Mouse (Mus musculus) embryonic facial prominence, embryonic 13.5 days (tissue): ENCODE results near the gene Trabd2b. TPM values are rescaled to one million over a fixed set of nuclear protein-coding genes. Genes with fewer than 3 reads are reported as not detected.

Experiments
- ATAC-seq: fragments of 200-750 bp; cut with Nextera tagmentation; 2 replicates; pipeline ENCODE4 v1.8.0; 2017; ENCODE audit warnings: low read depth; ENCODE audit not compliant: insufficient number of reproducible peaks, insufficient read depth, low FRiP score, low TSS enrichment
- H3K27ac ChIP-seq: fragments of 300-500 bp; sonication (generic); 2 replicates; pipeline ENCODE4 v1.5.1; 2015; ENCODE audit warnings: moderate library complexity, mild to moderate bottlenecking, inconsistent platforms
- H3K27me3 ChIP-seq: fragments of 300-500 bp; sonication (generic); 2 replicates; pipeline ENCODE4 v1.6.1; 2015; ENCODE audit warnings: mild to moderate bottlenecking, inconsistent platforms
- H3K36me3 ChIP-seq: fragments of 300-500 bp; sonication (generic); 2 replicates; pipeline ENCODE4 v1.6.1; 2015; ENCODE audit warnings: mild to moderate bottlenecking, inconsistent platforms
- H3K4me1 ChIP-seq: fragments of 300-500 bp; sonication (generic); 2 replicates; pipeline ENCODE4 v1.6.1; 2015; ENCODE audit warnings: inconsistent platforms
- H3K4me2 ChIP-seq: fragments of 300-500 bp; sonication (generic); 2 replicates; pipeline ENCODE4 v1.6.1; 2015; ENCODE audit warnings: moderate library complexity, mild to moderate bottlenecking, inconsistent platforms
- H3K4me3 ChIP-seq: fragments of 300-500 bp; sonication (generic); 2 replicates; pipeline ENCODE4 v1.5.1; 2015; ENCODE audit warnings: mild to moderate bottlenecking, inconsistent platforms
- H3K9ac ChIP-seq: fragments of 300-500 bp; sonication (generic); 2 replicates; pipeline ENCODE4 v1.6.1; 2015; ENCODE audit warnings: mild to moderate bottlenecking, inconsistent platforms
- H3K9me3 ChIP-seq: fragments of 300-500 bp; sonication (generic); 2 replicates; pipeline ENCODE4 v1.6.1; 2016; ENCODE audit warnings: inconsistent platforms
- WGBS: fragments of 180-500 bp; shearing (Covaris S2); methylation state at CpG from one replicate; pipeline ENCODE4 v1.1.7; 2015; ENCODE audit warnings: mixed read lengths; 5-methylcytosine and 5-hydroxymethylcytosine counted together
- polyA plus RNA-seq: library from polyadenylated mRNA; unstranded; fragments of >200 nt; fragmentation: Nextera tagmentation; extraction: Ambion mirVana; gene quantifications from 2 replicates; pipeline ENCODE4 v1.2.1, GENCODE M21; 2015

Trabd2b gene
- polyA plus RNA-seq, 1 experiment from 2014 or later = 1.7 TPM

- no peak overlapping the region for H3K9ac ChIP-seq
- H3K27ac ChIP-seq = no peak overlapping the region
- no peaks in the 10 kb centered on the region for H3K27me3 ChIP-seq
- H3K9me3 ChIP-seq = no peaks in the 10 kb centered on the region
- 79% methylated on average over 8 of the region's 8 CpGs for WGBS
- H3K4me2 ChIP-seq = no peak overlapping the region
- peak; percentile 12; the same call in 1 of the 2 replicates for ATAC-seq
- no peaks in the 10 kb centered on the region for H3K36me3 ChIP-seq
- no peak overlapping the region for H3K4me3 ChIP-seq
- H3K4me1 ChIP-seq = peaks cover 11% of the 10 kb centered on the region; the same call in 1 of the 2 replicates
Measured at GRCm38 (mm10) chr4:114611166-114611929, 204.8 kb downstream of the Trabd2b start.

GRCm38 (mm10) chr4:114612032-114612431 is 205.5 kb downstream of the Trabd2b start:
- H3K27me3 ChIP-seq = no peaks in the 10 kb centered on the region
- peaks cover 11% of the 10 kb centered on the region; the same call in 1 of the 2 replicates for H3K4me1 ChIP-seq
- WGBS = 71% methylated on average over 5 of the region's 5 CpGs
- no peaks in the 10 kb centered on the region for H3K36me3 ChIP-seq
- 0 out of 2 replicates have a peak, but pooled peaks have one; percentile 4 for ATAC-seq
- H3K4me3 ChIP-seq = no peak overlapping the region
- no peaks in the 10 kb centered on the region for H3K9me3 ChIP-seq
- H3K27ac ChIP-seq = no peak overlapping the region
- no peak overlapping the region for H3K9ac ChIP-seq
- no peak overlapping the region for H3K4me2 ChIP-seq

GRCm38 (mm10) chr4:114612827-114613226 is 206.3 kb downstream of the Trabd2b start:
- Histone ChIP-seq H3K36me3 (no peaks in the 10 kb centered on the region), H3K4me3 (no peak overlapping the region), H3K4me1 (peaks cover 9% of the 10 kb centered on the region; the same call in 1 of the 2 replicates), H3K4me2 (no peak overlapping the region), H3K27ac (no peak overlapping the region), H3K9me3 (no peaks in the 10 kb centered on the region), H3K9ac (no peak overlapping the region), H3K27me3 (no peaks in the 10 kb centered on the region)
- WGBS = 90% methylated on average over 4 of the region's 4 CpGs
- ATAC-seq = no peak

GRCm38 (mm10) chr4:114614086-114614485 is 207.6 kb downstream of the Trabd2b start:
- Histone ChIP-seq H3K4me1 (peaks cover 7% of the 10 kb centered on the region; the same call in 1 of the 2 replicates), H3K9me3 (no peaks in the 10 kb centered on the region), H3K4me2 (no peak overlapping the region), H3K4me3 (no peak overlapping the region), H3K27me3 (no peaks in the 10 kb centered on the region), H3K27ac (no peak overlapping the region), H3K9ac (no peak overlapping the region), H3K36me3 (no peaks in the 10 kb centered on the region)
- WGBS = 62% methylated on average over 1 of the region's 1 CpGs
- no peak for ATAC-seq

GRCm38 (mm10) chr4:114615765-114616164 is 209.2 kb downstream of the Trabd2b start:
- WGBS = 93% methylated on average over 4 of the region's 4 CpGs
- Histone ChIP-seq H3K4me2 (no peak overlapping the region), H3K27me3 (no peaks in the 10 kb centered on the region), H3K9me3 (no peaks in the 10 kb centered on the region), H3K36me3 (no peaks in the 10 kb centered on the region), H3K4me3 (no peak overlapping the region), H3K27ac (no peak overlapping the region), H3K4me1 (peaks cover 7% of the 10 kb centered on the region; the same call in 1 of the 2 replicates), H3K9ac (no peak overlapping the region)
- no peak for ATAC-seq

- peaks cover 20% of the 10 kb centered on the region for H3K4me1 ChIP-seq
- no peaks in the 10 kb centered on the region for H3K36me3 ChIP-seq
- no peaks in the 10 kb centered on the region for H3K9me3 ChIP-seq
- no peak for ATAC-seq
- no peak overlapping the region for H3K9ac ChIP-seq
- no peak overlapping the region for H3K4me2 ChIP-seq
- no peak overlapping the region for H3K4me3 ChIP-seq
- H3K27ac ChIP-seq = no peak overlapping the region
- 0 out of 2 replicates have a peak, but pooled peaks cover 10% of the 10 kb centered on the region for H3K27me3 ChIP-seq
- WGBS = 79% methylated on average over 5 of the region's 5 CpGs
Measured at GRCm38 (mm10) chr4:114622929-114623328, 216.4 kb downstream of the Trabd2b start.

- Histone ChIP-seq H3K27ac (no peak overlapping the region), H3K9ac (no peak overlapping the region)
- ATAC-seq = no peak
Measured at GRCm38 (mm10) chr4:114624114-114624910, 217.8 kb downstream of the Trabd2b start.

GRCm38 (mm10) chr4:114625357-114625756 is 218.8 kb downstream of the Trabd2b start:
- Histone ChIP-seq H3K9me3 (no peaks in the 10 kb centered on the region), H3K27me3 (0 out of 2 replicates have a peak, but pooled peaks cover 10% of the 10 kb centered on the region), H3K4me1 (peaks cover 20% of the 10 kb centered on the region), H3K36me3 (no peaks in the 10 kb centered on the region), H3K27ac (no peak overlapping the region), H3K9ac (no peak overlapping the region), H3K4me3 (no peak overlapping the region), H3K4me2 (no peak overlapping the region)
- no peak for ATAC-seq
- WGBS = 18% methylated on average over 4 of the region's 4 CpGs

More at GRCm38 (mm10) chr4:114624114-114624910, 217.8 kb downstream of the Trabd2b start:
- H3K4me3 ChIP-seq = no peak overlapping the region
- H3K9me3 ChIP-seq = no peaks in the 10 kb centered on the region
- no peak overlapping the region for H3K4me2 ChIP-seq
- no peaks in the 10 kb centered on the region for H3K36me3 ChIP-seq
- WGBS = 40% methylated on average over 3 of the region's 3 CpGs
- H3K27me3 ChIP-seq = 0 out of 2 replicates have a peak, but pooled peaks cover 10% of the 10 kb centered on the region
- H3K4me1 ChIP-seq = peaks cover 20% of the 10 kb centered on the region

- Histone ChIP-seq H3K9ac (no peak overlapping the region), H3K9me3 (no peaks in the 10 kb centered on the region), H3K27ac (no peak overlapping the region), H3K4me1 (peaks cover 20% of the 10 kb centered on the region), H3K4me3 (no peak overlapping the region), H3K4me2 (no peak overlapping the region), H3K36me3 (no peaks in the 10 kb centered on the region), H3K27me3 (0 out of 2 replicates have a peak, but pooled peaks cover 10% of the 10 kb centered on the region)
- ATAC-seq = no peak
- 89% methylated on average over 3 of the region's 3 CpGs for WGBS
Measured at GRCm38 (mm10) chr4:114625920-114626319, 219.4 kb downstream of the Trabd2b start.

GRCm38 (mm10) chr4:114627674-114628293 is 221.3 kb downstream of the Trabd2b start:
- WGBS = 65% methylated on average over 7 of the region's 7 CpGs
- Histone ChIP-seq H3K9ac (no peak overlapping the region), H3K9me3 (no peaks in the 10 kb centered on the region), H3K4me3 (no peak overlapping the region), H3K27me3 (peaks cover 9% of the 10 kb centered on the region; the same call in 1 of the 2 replicates), H3K27ac (no peak overlapping the region), H3K4me1 (peaks cover 20% of the 10 kb centered on the region), H3K36me3 (no peaks in the 10 kb centered on the region), H3K4me2 (no peak overlapping the region)
- ATAC-seq = no peak

- Histone ChIP-seq H3K36me3 (no peaks in the 10 kb centered on the region), H3K9me3 (no peaks in the 10 kb centered on the region), H3K27me3 (peaks cover 38% of the 10 kb centered on the region), H3K27ac (no peak overlapping the region), H3K4me1 (no peaks in the 10 kb centered on the region), H3K9ac (no peak overlapping the region), H3K4me3 (no peak overlapping the region), H3K4me2 (no peak overlapping the region)
- no peak for ATAC-seq
- 24% methylated on average over 5 of the region's 5 CpGs for WGBS
Measured at GRCm38 (mm10) chr4:114635889-114636288, 229.4 kb downstream of the Trabd2b start.
